Mouse (Mus musculus) inflammation-experienced regulatory T-cells, adult 16 weeks (primary cell): ENCODE data around the gene Cnst. TPM values are rescaled to one million over a fixed set of nuclear protein-coding genes. Genes with fewer than 3 reads are reported as not detected.

Source experiments
- polyA plus RNA-seq: library from polyadenylated mRNA; unstranded; fragments of 100-300 nt; shearing (Covaris generic); gene quantifications from one replicate; pipeline ENCODE4 v1.2.1, GENCODE M21; 2017

The Cnst gene
- 63.6 TPM for polyA plus RNA-seq

DNA sequence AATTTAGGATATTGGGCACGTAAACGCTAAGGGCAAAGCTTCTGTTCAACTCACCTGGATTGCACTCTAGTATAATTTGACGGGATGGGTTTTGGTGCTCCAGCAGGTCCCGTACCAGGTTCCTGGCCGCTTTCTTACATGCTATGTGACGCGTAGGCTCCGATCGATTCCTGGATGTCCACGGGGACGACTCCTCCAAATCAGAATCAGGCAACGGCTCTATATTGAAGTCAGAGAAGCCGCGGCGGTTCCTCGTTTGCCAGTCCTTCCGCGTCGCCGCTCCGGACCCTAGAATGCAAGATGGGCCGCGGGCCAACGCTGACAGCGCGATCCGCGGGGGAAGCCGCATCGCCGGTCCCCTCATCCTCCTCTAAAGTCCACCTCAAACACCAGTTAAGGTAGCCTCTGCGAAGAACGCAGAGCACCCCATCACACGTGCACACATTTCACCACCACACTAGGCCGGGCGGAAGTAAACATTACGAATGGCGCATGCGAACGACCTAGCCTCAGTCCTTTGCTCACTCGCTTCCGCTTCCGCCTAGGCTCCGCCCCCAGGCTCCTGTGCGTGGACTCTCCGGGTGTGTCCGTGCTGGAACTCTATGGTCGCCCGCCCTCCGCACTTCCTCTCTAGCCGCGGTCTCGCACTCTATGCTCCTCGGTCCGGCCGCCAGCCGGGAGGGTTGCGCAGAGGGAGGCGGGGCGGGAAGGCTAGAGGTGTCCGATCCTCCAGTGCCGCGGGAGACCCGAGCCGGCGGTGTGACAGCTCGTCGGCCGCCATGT is at the start of gene Cnst, which contains the start of gene Tfb2m:
Cnst (plus strand) TSS at position 603 of the 783 bp plus-strand sequence.
Tfb2m (minus strand) TSS at position 500 of the 783 bp plus-strand sequence.

DNA sequence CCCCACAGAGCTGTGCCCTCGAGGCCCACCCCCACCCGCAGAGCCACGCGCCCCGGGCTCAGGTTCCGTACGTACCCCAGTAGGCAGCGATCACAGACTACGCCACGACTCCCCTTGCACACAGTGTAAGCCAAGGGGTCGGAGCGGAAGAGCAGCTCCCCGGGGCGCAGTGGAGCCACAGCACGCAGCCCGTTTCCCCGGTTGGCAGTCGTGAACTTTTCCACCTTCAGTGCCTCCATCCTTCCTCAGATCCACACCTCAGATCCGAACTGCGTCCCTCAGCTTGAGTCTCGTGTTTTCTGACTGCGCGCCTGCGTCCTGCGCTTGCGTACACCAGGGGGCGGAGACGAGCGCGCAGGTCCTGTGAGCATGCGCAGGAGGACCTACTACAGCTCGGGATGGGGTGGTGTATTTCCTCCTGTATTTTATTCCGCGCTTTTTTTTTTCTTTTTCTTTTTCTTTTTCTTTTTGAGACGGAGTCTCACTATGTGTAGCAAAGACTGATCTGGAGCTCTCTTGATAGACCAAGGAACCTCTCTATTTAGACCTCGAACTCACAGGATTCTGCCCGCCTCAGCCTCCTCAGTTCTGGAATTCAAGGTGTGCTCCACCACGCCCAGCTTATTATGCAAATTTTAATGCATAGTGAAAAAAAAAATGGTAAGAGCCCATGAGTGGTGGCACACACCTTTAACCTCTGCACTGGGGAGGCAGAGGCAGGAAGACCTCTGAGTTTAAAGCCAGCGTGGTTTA is 28.3 kb upstream of the Cnst start, which contains the start of gene Smyd3:
Smyd3 (minus strand) TSS at position 329 of the 753 bp plus-strand sequence.

GRCm38 (mm10) chr1:179668013-179668805 is 122.0 kb downstream of the Cnst start, which contains the start of gene Sccpdh:
Gene Sccpdh, plus strand, starts transcription at chr1:179668210.

Other genes with a start within 250 kb of the Cnst start
- 43.1 TPM for gene Smyd3, start 28.3 kb upstream of the Cnst start, polyA plus RNA-seq
- gene Tfb2m, start 103 bp upstream of the Cnst start, polyA plus RNA-seq: 29.4 TPM
- 27.8 TPM for gene Sccpdh, start 121.8 kb downstream of the Cnst start, polyA plus RNA-seq
- not detected for gene Kif28, start 198.9 kb downstream of the Cnst start, polyA plus RNA-seq